Mouse (Mus musculus): ENCODE data around the gene Nwd2.

Nwd2 gene

DNA sequence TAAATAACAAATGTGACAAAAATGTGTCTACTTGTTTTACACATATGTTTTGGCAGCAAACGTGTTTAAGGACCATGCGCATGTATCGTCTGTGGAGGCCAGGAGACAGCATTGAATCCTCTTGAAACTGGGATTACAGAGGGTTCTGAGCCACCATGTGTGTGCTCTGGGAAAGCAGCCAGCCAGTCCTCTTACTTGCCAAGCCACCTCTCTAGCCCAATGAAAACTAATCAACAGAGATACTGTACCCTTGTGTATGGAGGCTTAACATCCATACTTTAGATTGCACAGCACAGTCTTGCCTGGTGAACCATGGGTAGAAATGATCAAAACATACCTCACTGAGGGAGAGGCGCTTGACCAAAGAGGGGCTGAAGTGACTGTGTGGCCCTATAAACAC, 117.0 kb downstream of the Nwd2 start:
- no peak for DNase-seq

DNA sequence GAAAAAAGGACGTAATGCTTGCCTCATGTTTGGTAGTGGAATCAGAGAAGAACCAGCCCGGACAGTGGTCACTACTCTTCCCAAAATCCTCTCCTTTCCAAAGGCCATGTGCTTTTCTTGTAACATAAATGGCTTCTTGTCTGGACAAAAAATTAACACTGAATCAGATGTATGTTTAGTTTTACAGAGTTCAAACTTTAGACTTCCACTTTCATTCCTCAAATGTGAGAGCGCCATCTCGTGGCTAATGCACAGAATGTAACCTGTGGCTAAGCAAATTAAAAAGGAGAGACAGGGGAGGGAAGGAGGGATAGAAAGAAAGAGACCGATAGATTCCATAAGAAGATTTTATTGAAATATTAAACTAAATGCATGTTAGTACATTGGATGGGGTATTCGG, 117.8 kb downstream of the Nwd2 start:
- DNase-seq = peak; percentile 41

DNA sequence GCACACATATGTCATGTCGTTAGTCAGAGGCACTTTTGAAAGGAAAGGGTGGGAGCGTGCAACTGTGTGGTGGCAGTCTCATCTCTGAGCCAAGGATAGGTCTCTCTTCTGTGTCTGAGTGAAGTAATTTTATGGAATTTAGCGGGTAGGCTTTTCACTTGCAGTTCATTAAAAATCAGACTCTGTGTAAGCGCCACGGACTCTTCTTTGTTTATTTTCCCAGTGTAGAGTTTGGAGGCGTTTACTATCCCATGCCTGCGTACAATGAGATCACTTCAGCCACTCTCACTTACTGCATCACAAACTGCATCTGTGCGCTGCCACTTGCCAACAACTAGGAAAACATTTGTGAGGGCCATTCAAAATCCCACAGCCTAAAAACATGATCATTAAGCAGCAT, 118.6 kb downstream of the Nwd2 start:
- DNase-seq = no peak

DNA sequence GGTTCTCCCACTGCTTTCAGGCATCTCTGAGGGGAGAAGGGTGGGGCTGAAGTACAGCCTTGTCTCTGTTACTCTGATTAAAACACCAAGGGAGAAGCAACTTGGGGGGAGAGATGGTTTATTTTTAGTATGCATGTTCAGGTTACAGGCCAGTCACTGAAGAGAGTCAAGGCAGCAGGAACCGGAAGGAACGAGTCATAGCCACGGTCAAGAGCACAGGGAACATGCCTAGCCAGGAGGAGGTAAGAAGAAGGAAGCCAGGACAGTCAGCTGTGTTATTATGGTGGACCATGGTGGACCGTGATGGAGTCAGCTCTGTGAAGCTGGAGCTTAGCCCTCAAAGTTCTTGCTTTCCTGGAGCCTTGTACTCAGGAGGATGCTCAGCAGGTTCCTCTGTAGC, 119.3 kb downstream of the Nwd2 start:
- DNase-seq = no peak

DNA sequence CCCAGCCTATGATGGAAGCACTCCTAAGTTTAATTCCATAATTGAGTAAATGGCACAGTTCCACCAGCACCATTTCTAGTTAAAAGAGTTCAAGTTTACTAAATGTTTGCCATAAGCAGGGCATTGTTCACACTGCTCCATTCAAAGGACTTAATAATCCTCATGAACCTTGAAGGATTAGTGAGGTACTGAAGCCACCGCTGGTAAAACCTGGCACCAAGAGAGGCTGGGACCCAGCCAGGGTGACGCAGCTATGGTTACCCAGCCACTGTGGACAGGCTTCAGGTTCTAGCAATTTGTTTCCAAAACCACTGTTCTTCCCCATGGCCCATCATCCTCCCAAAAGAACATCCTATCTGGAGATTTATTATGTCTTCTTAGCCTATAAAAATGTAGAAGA, 124.1 kb downstream of the Nwd2 start:
- no peak for DNase-seq

DNA sequence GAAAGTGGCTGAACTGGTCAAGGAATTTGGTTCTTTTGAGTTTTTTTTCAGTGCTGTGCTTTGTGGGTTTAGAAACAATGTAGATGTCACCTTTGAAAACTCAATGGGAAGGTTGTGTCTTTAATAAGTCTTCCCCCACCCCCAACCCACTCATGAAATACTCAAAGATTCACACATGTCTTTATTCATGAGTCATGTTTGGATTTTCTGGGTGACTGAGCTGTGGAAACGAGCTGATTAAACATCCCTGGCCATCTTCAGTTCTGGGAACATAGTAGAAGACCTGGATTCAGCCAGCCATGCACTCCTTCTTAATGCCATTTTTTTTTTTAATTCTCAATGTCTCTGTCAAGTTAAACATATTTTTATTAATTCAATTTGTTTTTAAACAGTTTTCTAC, 124.7 kb downstream of the Nwd2 start:
- DNase-seq = no peak

DNA sequence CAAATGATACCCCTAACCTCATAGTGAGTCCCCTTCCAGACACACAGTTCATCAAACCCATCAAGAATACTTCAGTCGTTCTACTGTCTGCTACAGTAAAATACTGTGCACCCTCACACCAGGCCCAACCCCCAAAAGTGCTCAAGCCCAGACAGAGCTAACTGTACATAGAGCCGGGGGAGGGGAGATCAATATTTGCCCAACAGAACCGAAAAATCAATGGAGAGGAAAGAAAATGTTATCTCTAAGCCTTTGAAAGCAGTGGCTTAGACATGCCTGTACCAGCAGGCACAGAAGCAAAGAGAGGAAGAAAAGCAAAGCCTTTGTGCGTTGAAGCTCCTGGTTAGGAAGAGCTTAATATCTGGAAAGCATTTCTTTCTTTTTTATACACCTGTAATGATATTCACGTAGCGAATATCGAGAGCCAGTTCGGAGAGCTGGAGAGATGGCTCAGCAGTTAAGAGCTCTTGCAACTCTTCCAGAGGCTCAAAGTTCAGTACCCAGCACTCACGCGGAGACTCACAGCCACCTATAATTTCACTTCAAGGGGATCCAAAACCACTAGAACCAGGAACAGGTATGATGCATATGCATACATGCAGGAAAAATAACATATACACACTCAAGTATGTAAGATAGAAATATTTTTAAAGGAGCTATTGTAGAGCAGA, 139.4 kb downstream of the Nwd2 start:
- DNase-seq = no peak

DNA sequence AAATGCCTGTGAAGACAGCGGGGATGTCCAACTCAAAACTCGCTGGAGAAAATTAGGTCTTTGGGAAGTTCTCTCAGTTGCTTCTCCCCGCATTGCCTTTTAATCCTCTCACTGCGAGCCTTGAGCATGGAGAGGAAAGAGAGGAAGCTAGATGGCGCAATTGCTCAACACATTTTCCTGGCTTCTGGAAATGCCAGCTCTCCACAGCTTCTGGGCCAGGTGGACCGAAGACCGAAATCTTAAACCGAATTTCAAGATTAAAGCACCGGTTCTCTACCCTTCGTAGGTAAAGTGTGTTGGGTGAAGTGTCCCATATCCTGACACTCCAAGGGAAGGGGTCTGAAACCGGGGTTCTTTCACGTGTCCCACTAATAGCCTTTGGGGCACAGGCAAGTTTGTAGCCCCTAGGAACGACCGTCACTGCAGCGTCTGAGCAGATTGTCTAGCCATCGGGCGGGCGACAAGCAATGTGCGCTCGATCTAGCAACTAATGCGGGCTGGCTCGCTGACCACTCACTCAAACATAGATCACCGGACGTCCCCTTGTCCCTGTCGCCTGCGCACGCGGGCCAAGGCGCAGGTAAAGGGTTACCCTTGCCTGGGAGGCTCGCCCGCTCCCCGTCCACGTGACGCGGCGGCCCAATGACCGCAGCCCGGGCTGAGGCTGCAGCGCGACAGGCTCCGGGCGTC, 163.1 kb downstream of the Nwd2 start, which contains the start of gene 0610040J01Rik:
0610040J01Rik (plus strand) TSS at position 545 of the 690 bp plus-strand sequence.
- DNase-seq = peak; percentile 87

DNA sequence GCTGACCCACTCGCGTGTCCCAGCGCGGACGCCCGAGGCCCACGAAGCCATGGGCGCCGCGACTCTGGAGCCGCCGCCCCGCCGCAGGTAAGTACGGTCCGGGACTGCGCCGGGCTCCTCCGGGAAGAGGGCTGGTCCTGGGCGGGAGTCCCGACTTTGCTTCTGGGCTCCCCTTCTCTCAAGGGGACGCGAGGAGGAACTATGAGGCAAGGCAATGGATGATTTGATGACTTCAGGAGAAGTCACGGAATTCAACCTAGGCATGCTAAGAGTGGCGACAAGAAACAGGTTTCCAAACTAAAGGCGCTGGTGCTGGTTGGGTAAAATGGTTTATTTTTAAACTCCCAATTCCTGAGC, 163.6 kb downstream of the Nwd2 start:
- no peak for DNase-seq

DNA sequence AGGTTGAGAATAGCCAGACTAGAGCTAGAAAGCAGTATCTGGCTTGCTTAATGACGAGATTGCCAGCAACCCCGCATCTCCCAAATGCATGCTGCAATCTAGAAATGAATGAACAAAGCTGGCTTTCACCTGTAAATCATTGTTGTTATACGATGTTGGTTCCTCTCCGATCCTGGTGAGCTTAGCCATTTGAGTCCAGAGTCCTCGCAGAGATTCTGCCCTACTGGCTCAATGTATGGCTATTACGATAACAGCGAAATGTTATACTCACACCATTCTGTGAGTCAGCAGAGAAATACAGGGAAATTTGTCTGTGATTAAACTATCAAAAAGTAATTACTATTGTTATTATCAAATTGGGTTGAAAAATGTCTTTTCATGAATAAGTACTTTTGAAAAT, 167.7 kb downstream of the Nwd2 start:
- no peak for DNase-seq

DNA sequence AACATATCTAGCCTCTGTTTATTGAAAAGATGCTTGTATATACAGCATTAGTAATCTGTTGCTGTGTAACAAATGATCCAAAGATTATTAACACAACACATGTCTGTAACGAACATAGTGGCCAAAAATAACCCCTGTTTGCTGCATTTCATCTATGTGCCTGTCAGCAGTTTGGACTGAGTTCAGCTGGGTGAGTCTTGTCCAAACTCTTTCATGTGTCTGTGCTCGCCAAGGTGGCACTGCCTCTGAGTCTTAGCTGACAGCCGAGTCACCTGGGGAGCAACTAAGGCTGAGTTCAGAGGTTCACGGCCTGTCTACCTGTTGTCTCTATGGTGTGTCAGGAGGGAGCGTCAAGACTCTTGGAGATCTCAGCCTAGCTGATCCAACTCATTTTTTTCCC, 168.4 kb downstream of the Nwd2 start:
- DNase-seq = peak; percentile 51

DNA sequence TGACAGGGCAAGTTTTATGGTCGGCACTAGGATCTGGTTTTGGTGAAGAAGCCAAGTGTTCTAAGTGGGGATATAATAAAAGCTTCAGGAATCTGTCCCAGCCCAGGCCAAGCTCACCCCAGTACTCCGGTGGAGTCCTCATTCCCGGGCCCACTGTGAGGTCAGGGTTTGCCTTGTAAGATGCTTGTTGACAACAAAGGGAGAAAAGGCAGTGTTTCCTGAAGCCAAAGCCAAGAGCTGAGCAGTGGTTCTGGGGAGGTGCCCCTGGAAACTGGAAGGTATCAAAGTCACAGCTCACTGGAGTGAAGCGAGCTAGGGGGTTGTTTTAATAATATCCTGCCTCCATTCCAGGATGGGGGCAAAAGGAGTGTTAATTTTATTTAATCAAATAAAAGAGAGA, 170.1 kb downstream of the Nwd2 start:
- peak; percentile 46 for DNase-seq

DNA sequence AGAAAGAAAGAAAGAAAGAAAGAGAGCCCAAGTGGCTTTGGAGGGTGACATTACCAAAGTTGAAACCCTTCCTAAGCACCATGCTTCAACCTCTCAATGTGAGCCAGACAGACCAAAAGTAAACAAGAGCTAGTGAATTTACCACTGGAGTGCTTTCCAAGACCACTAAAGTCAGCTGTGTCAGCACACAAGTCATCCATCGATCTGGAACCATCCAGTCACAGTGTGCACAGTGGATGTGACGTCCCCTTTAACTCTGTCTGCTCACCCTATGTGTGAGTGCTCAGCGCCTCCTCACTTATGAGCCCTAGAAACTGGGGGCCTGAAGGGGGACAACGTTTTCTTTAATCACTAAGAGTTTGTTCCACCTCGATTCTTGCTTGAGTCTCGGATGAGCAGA, 170.6 kb downstream of the Nwd2 start:
- no peak for DNase-seq

DNA sequence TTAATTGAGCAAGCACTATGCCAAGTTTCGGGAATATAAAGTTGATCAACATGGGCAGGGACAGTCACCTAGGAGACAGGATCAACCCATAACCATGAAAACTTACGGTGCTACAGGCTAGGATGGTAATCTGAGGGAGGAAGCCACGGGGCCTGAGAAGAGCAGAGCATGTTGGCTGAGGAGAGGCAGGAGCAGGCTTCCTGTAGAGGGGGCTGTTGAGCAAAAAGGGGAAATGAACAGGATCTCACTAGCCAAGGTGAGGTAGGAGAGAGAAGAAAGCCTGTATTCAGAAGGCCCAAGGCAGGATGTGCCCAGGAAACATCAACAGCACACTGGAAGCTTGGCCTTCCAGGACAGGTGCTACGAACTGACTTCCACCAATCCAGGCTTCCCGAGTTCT, 172.3 kb downstream of the Nwd2 start:
- no peak for DNase-seq

DNA sequence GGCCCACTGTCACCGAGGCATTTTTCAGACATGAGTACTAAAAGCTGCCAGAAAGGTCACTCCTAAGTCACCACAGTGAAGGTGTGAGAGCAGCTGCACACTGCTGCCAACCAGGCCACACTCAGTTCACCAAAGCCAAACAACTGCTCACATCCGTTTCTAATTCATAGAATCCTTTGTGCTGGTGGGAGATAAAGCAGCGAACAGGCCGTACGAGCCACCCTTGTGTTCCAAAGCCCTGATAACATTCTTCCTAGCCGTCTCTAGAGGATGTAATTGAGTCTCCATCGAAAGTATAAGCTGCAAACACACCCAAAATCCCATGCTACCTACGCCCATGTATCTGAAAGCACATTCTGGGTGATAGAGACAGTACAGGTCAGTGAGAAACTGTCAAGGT, 173.0 kb downstream of the Nwd2 start:
- DNase-seq = no peak

DNA sequence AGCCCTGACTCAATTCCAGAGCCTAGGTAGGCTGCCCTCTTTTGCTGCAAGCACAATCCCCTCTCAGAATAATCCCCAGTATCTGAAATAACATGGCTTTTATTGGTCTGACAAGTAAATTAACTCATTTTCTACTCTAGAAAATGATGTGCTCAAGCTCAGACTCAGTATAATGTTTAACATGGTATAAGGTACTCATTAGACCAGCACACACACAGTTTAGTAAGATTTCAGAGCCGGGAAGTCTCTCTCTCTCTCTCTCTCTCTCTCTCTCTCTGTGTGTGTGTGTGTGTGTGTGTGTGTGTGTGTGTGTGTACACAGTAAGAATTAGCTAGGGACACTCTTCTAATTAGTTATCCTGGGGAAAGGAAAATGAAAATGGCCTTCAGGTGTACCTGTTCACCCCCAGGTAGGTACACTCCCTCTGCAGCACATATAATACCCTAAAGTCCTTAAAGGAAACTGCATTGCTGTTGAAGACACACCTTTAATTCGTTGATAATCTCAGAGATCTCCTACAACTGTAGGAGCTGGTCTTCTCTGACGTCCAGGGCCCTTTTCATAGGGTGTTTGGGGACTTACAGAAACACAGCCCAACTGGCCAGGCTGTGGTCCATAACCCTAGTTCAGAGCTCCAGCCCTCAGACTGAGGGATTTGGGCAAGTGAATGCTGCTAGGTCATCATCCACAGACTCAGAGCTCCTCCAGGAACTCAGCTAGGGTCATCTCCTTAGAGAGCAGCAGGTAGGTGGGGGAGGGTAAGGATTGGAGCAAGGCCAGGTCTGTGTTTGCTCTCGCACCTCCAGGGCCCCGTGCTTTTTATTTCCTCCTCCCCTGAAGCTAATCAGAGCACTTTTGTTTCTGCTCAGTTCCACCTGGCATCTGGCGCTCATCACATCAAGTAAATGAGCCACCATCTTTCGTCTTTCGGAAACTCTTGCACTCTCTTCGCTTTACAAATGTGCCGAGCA, 174.7 kb downstream of the Nwd2 start:
- peak; percentile 63 for DNase-seq

DNA sequence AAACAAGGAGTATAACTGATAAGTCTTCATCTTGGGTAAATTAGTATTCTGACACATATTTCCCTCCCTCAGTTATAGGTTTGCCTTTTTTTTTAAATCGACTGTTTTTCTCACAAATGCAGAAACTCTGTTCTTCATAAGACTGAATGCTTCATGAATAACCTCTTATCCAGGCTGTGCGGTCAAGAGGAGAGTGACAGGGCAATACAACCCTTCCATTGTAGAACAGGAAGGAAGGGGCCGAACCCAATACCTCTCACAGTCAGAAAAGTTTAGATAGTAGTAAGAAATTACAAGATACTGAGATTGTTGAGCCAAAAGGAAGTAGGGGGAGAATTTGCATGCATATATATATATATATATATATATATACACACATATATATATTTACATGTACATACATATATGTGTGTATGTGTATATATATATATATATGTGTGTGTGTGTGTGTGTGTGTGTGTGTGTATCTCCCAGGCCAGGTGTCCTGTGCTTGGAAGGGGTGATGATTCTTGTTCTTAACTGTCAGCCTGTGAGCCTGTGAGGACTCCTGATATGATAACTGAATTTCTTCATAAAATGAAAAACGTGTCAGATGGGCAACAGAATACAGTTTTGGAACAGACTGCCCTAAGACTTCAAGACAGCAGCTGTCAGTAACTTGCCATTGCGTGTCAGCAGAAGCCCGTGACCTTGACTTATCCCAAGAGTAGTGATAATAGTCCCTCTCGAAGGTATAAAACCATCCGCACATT, 175.9 kb downstream of the Nwd2 start:
- no peak for DNase-seq

DNA sequence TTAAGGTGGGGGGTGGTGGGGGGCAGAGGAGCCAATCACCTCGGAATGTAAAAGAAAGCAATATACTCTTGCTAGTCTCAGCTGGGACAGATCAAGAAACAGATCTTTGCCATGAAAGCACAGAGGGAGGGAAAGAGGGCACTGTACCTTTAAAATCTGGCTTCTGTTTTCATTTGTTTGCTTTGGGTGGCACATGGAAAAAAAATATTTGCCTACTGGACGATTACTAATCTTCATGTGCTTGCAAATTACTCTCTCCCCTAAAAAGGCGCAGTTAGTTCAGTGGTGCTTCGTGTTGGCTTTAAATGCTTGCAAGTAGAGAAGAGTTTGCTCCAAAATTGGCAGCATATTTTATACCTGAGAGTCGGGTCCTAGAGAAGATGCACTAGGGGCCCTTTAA, 177.0 kb downstream of the Nwd2 start:
- no peak for DNase-seq

DNA sequence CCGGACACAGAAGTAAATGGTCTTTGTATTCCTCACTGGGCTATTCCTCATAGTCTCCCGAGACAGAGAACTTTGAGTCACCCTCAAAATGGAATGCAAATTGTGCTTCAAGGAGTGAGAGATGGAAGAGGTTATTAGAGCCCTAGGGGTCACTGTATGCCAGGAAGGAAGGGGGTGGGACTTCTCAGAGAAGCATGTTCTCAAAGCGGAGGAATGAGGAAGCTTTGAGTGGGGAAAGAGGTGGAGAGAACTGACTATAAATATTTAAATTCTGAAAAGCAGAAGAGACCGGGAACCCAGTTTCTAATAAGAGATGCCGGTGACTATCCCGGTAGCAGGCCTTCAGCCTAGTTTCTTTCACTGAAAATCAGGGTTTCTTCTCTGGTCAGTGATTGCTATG, 178.1 kb downstream of the Nwd2 start:
- DNase-seq = peak; percentile 39

DNA sequence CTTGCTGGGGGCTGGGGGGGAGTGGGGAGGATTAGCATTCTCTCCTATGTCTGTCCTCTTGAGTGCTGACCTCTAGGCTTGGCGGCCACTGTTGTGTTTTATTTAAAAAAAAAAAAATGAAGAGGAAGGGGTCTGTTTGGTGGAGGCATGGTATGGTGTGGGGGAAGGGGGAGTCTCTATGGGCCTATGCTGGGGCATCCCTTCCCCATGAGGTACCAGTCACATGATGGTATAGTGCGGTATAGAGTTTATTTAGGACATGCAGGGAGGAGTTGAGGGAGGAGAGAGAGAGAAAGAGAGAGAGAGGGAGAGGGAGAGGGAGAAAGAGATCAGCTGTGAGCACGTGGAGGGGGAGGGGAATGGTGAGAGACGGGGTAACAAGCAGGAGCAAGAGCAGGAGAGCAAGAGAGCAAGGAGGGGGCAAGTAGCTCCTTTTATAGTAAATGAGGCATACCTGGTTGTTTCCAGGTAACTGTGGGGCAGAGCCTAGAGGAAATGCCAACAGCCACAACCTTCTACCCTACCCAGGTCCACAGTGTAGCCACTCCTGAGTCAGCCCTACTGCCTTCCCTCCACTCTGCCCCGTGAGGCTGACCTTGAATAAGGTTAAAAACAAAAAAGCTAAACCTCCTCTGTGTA, 178.6 kb downstream of the Nwd2 start:
- peak; percentile 74 for DNase-seq

DNA sequence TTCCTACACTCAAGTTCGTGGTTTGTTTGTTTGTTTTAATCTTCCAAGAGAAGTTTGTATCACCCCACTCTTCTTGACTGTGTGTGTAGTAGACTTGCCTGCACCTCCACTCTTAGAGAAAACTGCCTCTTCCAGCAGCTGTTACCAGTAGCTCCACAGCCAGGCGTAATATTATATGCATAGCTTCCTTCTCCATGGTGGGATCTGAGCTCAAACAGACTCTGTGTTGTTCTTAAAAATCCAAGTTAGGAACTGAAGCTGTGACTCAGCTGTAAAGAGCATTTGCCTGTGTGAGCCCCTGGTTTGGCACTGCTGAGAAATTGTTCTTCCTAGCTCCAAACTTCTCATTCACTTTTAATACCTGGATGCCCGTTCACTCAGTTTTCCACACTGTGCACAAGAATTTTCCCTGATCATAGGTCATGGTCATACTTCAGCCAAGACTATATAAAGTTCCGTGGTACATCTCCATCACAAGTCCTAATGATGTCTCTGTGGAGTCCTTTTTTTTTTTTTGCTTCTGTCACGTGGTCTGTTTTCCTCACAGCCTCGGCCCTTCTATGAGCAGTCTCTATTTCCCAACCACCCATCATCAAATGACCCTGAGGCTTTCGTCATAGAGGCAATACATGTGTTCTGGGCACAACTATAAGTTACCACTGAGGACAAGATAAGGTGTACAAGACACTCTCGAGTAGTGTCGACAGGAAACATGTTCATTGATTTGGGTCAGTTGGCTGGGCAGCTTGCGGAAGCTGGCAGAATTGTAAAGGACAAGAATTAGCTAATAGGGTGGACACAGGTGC, 179.7 kb downstream of the Nwd2 start:
- DNase-seq = no peak

DNA sequence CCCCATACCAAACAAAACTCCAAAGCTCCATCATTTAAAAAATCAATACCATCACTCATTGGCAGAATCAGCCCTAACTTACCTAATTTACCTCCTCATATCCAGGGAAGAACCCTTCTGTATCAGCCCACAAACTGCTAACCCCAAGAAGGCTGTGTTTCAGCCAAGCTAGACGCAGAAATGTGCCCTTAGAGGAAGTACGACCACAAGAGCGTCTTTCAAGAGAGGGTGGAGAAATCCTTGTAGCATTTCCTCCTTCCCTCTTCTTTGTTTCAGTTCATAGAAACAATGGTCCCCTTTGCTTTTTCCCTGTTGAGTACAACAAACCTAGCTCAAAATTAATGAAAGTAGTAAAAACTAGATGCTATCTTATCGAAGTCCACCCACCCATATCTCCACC, 182.2 kb downstream of the Nwd2 start:
- no peak for DNase-seq
